Mouse (Mus musculus) MEL (cell line): Measurements from ENCODE around the gene Gm20388. TPM values are rescaled to one million over a fixed set of nuclear protein-coding genes. Genes with fewer than 3 reads are reported as not detected.

ENCODE experiments used
- DNase-seq: peaks from one replicate; pipeline ENCODE4 v3.0.0; 2011; ENCODE audit warnings: low read depth, low spot score
- H3K27ac ChIP-seq: 2 replicates; pipeline ENCODE4 v1.5.1; 2012; ENCODE audit warnings: low read depth, mild to moderate bottlenecking, control low read depth, low read length, moderate library complexity; ENCODE audit not compliant: control insufficient read depth
- H3K27me3 ChIP-seq, 2 experiments: fragments of 150-350 bp in 1 of 2; sonication (generic) in 1 of 2; 2 replicates each; pipeline ENCODE4 v1.6.1; 2012; ENCODE audit warnings: low read length in 2 of 2, mild to moderate bottlenecking in 2 of 2, improper control_type of control experiment in 1 of 2, moderate library complexity in 1 of 2; ENCODE audit not compliant: insufficient read depth in 2 of 2, control insufficient read depth in 1 of 2
- H3K36me3 ChIP-seq, 2 experiments: 2 replicates each; pipeline ENCODE4 v1.6.1; 2012 to 2014; ENCODE audit warnings: low read length in 2 of 2, improper control_type of control experiment in 1 of 2, inconsistent platforms in 1 of 2, mild to moderate bottlenecking in 1 of 2; ENCODE audit not compliant: insufficient read depth in 2 of 2, control insufficient read depth in 1 of 2
- H3K4me1 ChIP-seq, 2 experiments: fragments of 150-350 bp in 1 of 2; sonication (generic) in 1 of 2; 2 replicates each; pipeline ENCODE4 v1.6.1; 2012; ENCODE audit warnings: low read length in 2 of 2, improper control_type of control experiment in 1 of 2, mild to moderate bottlenecking in 1 of 2; ENCODE audit not compliant: insufficient read depth in 2 of 2, control insufficient read depth in 1 of 2
- H3K4me3 ChIP-seq, 2 experiments: fragments of 150-350 bp in 1 of 2; sonication (generic) in 1 of 2; 2 replicates each; pipeline ENCODE4 v1.5.1; 2012; ENCODE audit warnings: low read depth in 2 of 2, low read length in 2 of 2, mild to moderate bottlenecking in 2 of 2, moderate library complexity in 2 of 2, control low read depth in 1 of 2, improper control_type of control experiment in 1 of 2; ENCODE audit not compliant: control insufficient read depth in 1 of 2, insufficient read depth in 1 of 2
- H3K79me2 ChIP-seq: 2 replicates; pipeline ENCODE4 v1.6.1; 2012; ENCODE audit warnings: mild to moderate bottlenecking, low read length, moderate library complexity; ENCODE audit not compliant: control insufficient read depth, poor library complexity, insufficient read depth
- H3K9ac ChIP-seq: 2 replicates; pipeline ENCODE4 v1.6.1; 2012; ENCODE audit warnings: low read depth, mild to moderate bottlenecking, control low read depth, low read length, moderate library complexity; ENCODE audit not compliant: control insufficient read depth, poor library complexity, severe bottlenecking
- H3K9me3 ChIP-seq: fragments of 150-350 bp; sonication (generic); replicated peaks from 2 replicates; pipeline ENCODE4 v1.6.1; 2012; ENCODE audit warnings: mild to moderate bottlenecking, low read length, improper control_type of control experiment, moderate library complexity; ENCODE audit not compliant: insufficient read depth
- BHLHE40 ChIP-seq: IDR thresholded peaks from 2 replicates; pipeline ENCODE4 v1.6.1; 2012; ENCODE audit warnings: low read depth, mild to moderate bottlenecking, inconsistent platforms, low read length, improper control_type of control experiment, borderline replicate concordance
- CHD1 ChIP-seq: IDR thresholded peaks from 2 replicates; pipeline ENCODE4 v1.6.1; 2012; ENCODE audit warnings: low read depth, mild to moderate bottlenecking, inconsistent platforms, low read length, improper control_type of control experiment
- CHD2 ChIP-seq: IDR thresholded peaks from 2 replicates; pipeline ENCODE4 v1.6.1; 2011; ENCODE audit warnings: low read length, improper control_type of control experiment
- ETS1 ChIP-seq: IDR thresholded peaks from 2 replicates; pipeline ENCODE4 v1.6.1; 2012; ENCODE audit warnings: low read depth, mild to moderate bottlenecking, inconsistent platforms, low read length, improper control_type of control experiment, moderate library complexity
- GABPA ChIP-seq: IDR thresholded peaks from 2 replicates; pipeline ENCODE4 v1.6.1; 2012; ENCODE audit warnings: low read depth, mild to moderate bottlenecking, inconsistent platforms, low read length, improper control_type of control experiment, moderate library complexity
- GATA1 ChIP-seq: IDR thresholded peaks from 2 replicates; pipeline ENCODE4 v1.6.1; 2011; ENCODE audit warnings: low read depth, low read length, improper control_type of control experiment
- HCFC1 ChIP-seq: IDR thresholded peaks from 2 replicates; pipeline ENCODE4 v1.6.1; 2012; ENCODE audit warnings: low read depth, mild to moderate bottlenecking, inconsistent platforms, low read length, improper control_type of control experiment, moderate library complexity
- JUND ChIP-seq: IDR thresholded peaks from 2 replicates; pipeline ENCODE4 v1.6.1; 2011; ENCODE audit warnings: low read depth, mild to moderate bottlenecking, improper control_type of control experiment, low read length
- MAFK ChIP-seq: IDR thresholded peaks from 2 replicates; pipeline ENCODE4 v1.6.1; 2011; ENCODE audit warnings: low read depth, mild to moderate bottlenecking, low read length, improper control_type of control experiment, borderline replicate concordance
- MAZ ChIP-seq: IDR thresholded peaks from 2 replicates; pipeline ENCODE4 v1.6.1; 2012; ENCODE audit warnings: low read depth, mild to moderate bottlenecking, inconsistent platforms, low read length, improper control_type of control experiment
- MXI1 ChIP-seq: IDR thresholded peaks from 2 replicates; pipeline ENCODE4 v1.6.1; 2011; ENCODE audit warnings: mild to moderate bottlenecking, low read depth, low read length, improper control_type of control experiment
- MYC ChIP-seq: IDR thresholded peaks from 2 replicates; pipeline ENCODE4 v1.6.1; 2011; ENCODE audit warnings: low read depth, mild to moderate bottlenecking, low read length, improper control_type of control experiment, moderate library complexity
- NELFE ChIP-seq: IDR thresholded peaks from 2 replicates; pipeline ENCODE4 v1.6.1; 2011; ENCODE audit warnings: low read depth, low read length, improper control_type of control experiment
- POLR2AphosphoS2 ChIP-seq: IDR thresholded peaks from 2 replicates; pipeline ENCODE4 v1.6.1; 2011; ENCODE audit warnings: low read length, improper control_type of control experiment
- RAD21 ChIP-seq: IDR thresholded peaks from 2 replicates; pipeline ENCODE4 v1.6.1; 2011; ENCODE audit warnings: mild to moderate bottlenecking, low read depth, low read length, improper control_type of control experiment
- SIN3A ChIP-seq: IDR thresholded peaks from 2 replicates; pipeline ENCODE4 v1.6.1; 2012; ENCODE audit warnings: low read length, improper control_type of control experiment, inconsistent platforms
- UBTF ChIP-seq: IDR thresholded peaks from 2 replicates; pipeline ENCODE4 v1.6.1; 2012; ENCODE audit warnings: low read depth, mild to moderate bottlenecking, inconsistent platforms, low read length, improper control_type of control experiment, moderate library complexity, borderline replicate concordance; ENCODE audit not compliant: insufficient read depth
- USF1 ChIP-seq: IDR thresholded peaks from 2 replicates; pipeline ENCODE4 v1.6.1; 2014; ENCODE audit warnings: low read depth, mild to moderate bottlenecking, inconsistent platforms, low read length, improper control_type of control experiment, moderate library complexity
- ZC3H11A ChIP-seq: IDR thresholded peaks from 2 replicates; pipeline ENCODE4 v1.6.1; 2012; ENCODE audit warnings: low read depth, mild to moderate bottlenecking, inconsistent platforms, low read length, improper control_type of control experiment
- ZNF384 ChIP-seq: IDR thresholded peaks from 2 replicates; pipeline ENCODE4 v1.6.1; 2012; ENCODE audit warnings: low read depth, mild to moderate bottlenecking, inconsistent platforms, low read length, improper control_type of control experiment
- polyA plus RNA-seq, 2 experiments: library from polyadenylated mRNA; stranded (reverse) in 1 of 2; unstranded in 1 of 2; fragments of >175 nt in 1 of 2; fragments of >200 nt in 1 of 2; gene quantifications; 2 replicates each; pipeline versions ENCODE4 v1.2.1 to v1.2.4; 2012; ENCODE audit warnings: low replicate concordance in 2 of 2, low read depth in 1 of 2; ENCODE audit not compliant: insufficient read length in 2 of 2, insufficient read depth in 1 of 2, missing spikeins in 1 of 2
- total RNA-seq: library from RNA; depleted of rRNA; stranded (reverse); fragments of 300-350 nt; gene quantifications from 2 replicates; pipeline ENCODE4 v1.2.3, GENCODE M21; 2012

Gene Gm20388
- total and polyA plus RNA-seq, 3 experiments, result 11.1 to 17.8 TPM; not detected in 1

GRCm38 (mm10) chr8:119941471-119941870, 30.8 kb downstream of the Gm20388 start:
- H3K79me2 ChIP-seq, result peaks cover 33% of the 10 kb centered on the region
- H3K9ac ChIP-seq, result no peak overlapping the region
- H3K4me1 ChIP-seq, result no peaks in the 10 kb centered on the region
- DNase-seq, result no peak
- TF ChIP-seq ZC3H11A (no peak), SIN3A (no peak), CHD2 (no peak), USF1 (no peak), RAD21 (no peak), ETS1 (no peak), MAFK (no peak), MXI1 (no peak), MYC (no peak), CHD1 (no peak), HCFC1 (no peak), UBTF (no peak), MAZ (no peak), ZNF384 (no peak), GATA1 (no peak), JUND (no peak), NELFE (no peak), POLR2AphosphoS2 (no peak)
- H3K4me3 ChIP-seq, result no peak overlapping the region
- H3K9me3 ChIP-seq, result no peaks in the 10 kb centered on the region
- peaks cover 0 to 19% of the 10 kb centered on the region in 2 experiments; a peak in 2 of 4 replicates for H3K36me3 ChIP-seq
- H3K27me3 ChIP-seq, result no peaks in the 10 kb centered on the region
- H3K27ac ChIP-seq, result no peak overlapping the region

- peaks cover 0 to 25% of the 10 kb centered on the region in 2 experiments; a peak in 2 of 4 replicates for H3K36me3 ChIP-seq
- H3K4me1 ChIP-seq, result no peaks in the 10 kb centered on the region
- peaks cover 25% of the 10 kb centered on the region for H3K79me2 ChIP-seq
These were observed 33.0 kb downstream of the Gm20388 start for GRCm38 (mm10) chr8:119943616-119944015.

More at GRCm38 (mm10) chr8:119943616-119944015, 33.0 kb downstream of the Gm20388 start:
- Histone ChIP-seq H3K27me3 (no peaks in the 10 kb centered on the region), H3K4me3 (no peak overlapping the region)
- TF ChIP-seq BHLHE40 (no peak), RAD21 (no peak), POLR2AphosphoS2 (no peak), GABPA (no peak)
- TF ChIP-seq, all 39 proteins: peak for 0
- no peak overlapping the region for H3K9ac ChIP-seq
- no peak overlapping the region for H3K27ac ChIP-seq
- no peak for DNase-seq
- no peaks in the 10 kb centered on the region for H3K9me3 ChIP-seq
